Mouse (Mus musculus): ENCODE results near the gene Cyp2a5.
"Not testable (repeated sequence)": the region's sequence is repeated elsewhere in the genome, so short reads cannot be mapped to it uniquely, and the experiment has no call there.

DNA sequence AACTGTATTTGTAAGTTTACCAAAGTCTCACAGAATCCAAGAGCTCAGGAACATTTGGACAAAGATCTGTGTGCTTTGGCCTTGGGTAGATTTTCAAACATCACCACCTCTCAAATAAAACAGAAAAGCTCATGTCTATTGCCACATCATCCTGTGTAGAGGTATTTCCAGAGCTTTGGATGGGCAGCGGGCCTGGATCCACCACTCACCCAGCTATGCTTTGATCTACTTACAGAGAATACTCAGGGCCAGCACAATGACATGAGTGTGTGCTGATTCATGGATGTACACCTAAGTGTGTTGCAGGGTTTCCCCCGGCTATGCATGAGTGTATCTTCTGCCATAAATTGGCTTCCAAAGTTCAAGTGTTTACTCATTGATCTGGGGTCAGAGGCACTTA lies 8.3 kb downstream of the Cyp2a5 start:
- TF ChIP-seq TAL1, GATA1 (IDR thresholded peaks at IDR 0.05; ENCODE audit: low read length): not testable (repeated sequence)
